Mouse (Mus musculus): Measurements from ENCODE around the gene 6430628N08Rik.

6430628N08Rik gene

DNA sequence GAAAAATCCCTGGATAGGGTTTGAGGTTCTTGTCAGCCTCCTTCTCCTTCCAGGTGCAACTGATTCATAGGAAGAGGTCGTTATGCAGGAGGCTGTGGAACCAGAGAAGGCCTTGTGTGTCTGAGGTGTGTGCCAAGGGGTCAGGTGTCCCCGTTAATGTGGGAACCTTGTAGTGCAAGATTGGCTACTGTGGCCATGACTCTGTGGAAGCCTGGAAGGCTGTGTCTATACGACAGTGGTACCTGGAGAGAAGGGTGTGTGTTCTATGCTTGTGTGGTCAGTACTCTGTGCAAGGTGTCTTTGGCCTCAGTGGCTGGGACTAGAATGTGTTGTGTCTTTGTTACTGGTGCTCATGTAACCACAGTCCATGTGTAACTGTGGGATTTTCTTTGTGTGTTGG is 50.2 kb downstream of the 6430628N08Rik start:
- DNase-seq: no peak

DNA sequence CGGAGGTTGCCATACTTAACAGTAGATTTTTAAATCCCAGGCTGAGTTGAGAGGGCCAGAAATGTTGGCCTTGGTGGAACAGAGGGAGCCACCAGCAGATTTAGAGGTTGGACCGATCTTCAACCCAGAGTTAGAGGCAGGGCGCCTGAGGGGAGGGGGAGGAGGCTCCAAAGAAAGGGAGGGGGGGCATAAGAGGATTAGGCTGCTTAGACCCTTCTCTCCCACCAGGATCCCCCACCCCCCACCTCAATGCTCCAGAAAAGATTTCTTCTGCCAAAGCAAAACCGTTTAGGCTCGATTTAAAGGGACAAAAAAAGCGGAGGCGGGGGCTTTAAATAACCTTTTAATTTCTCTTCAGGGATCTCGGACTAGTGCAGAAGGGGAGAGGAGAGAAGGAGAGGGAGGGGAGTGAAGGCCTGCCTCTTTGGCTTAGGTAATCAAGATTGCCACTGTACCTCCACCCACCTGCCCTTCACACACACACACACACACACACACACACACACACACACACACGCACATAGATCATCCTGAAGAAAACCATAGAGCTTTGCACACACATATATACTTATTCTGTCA is 50.9 kb downstream of the 6430628N08Rik start:
- no peak for DNase-seq

DNA sequence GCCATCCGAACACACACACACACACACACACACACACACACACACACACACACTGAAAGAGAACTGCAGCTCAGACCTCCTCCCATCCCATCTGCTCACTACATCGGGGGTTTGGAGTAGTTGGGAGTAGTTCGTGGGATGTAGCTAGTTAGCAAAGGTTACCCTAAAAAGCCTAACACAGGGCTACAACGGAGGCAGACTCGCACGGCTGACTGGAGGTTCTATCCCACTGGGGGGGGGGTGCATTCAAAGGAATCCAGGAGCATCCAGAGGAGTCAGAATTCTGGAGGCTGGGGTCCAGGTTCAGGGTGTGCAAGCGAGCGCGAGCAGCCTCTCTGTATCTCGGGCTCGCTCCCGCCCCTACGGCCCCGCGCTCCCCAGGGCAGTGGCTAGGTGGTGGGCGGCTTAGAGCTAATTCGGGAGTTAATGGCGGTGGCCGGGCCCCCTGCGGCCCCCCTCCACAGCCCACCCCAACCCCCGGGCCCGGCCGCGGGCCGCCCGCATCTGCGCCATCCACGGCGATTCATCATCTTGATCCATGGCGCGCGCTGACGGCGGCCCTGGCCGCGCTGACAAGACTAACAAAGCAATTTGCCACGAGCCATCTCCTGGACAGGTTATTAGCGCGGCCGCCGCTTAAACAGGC is 53.3 kb downstream of the 6430628N08Rik start:
- no peak for DNase-seq

Measured in cerebellum, adult 11-12 months (tissue).